Mouse (Mus musculus) heart, postnatal 0 days (tissue): ENCODE data around the gene Ppm1m.

Source experiments
- CTCF ChIP-seq: IDR thresholded peaks from 2 replicates; pipeline ENCODE4 v1.5.1; 2016; ENCODE audit warnings: antibody characterized with exemption, control low read depth, low read depth
- EP300 ChIP-seq: IDR thresholded peaks from 2 replicates; pipeline ENCODE4 v1.6.1; 2016; ENCODE audit warnings: antibody characterized with exemption, low read depth

DNA sequence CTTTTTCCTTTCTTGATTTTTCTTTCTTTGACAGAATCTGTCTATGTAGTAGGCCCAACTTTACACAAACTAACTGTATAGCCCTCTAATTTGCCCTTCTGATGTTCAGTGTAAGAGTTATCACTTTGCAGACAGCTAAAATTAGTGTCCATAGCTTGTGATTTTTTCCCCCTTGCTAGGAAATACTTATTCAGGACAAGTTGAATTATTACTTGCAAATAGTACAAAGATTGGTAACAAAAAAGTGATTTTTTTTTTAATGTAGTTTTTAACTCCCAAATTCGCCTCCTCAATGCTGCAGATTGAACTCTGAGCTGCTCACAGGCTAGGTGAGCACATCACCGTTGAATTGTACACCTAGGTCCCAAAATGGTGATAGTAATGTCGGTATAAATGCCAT lies 19.6 kb downstream of the Ppm1m start:
- TF ChIP-seq CTCF (no peak), EP300 (no peak)
